Mouse (Mus musculus): ENCODE results near the gene Ifnar1. TPM values are rescaled to one million over a fixed set of nuclear protein-coding genes. Genes with fewer than 3 reads are reported as not detected.

Ifnar1 gene
- polyA plus RNA-seq, 1 experiment from 2014 or later = 63.0 TPM

DNA sequence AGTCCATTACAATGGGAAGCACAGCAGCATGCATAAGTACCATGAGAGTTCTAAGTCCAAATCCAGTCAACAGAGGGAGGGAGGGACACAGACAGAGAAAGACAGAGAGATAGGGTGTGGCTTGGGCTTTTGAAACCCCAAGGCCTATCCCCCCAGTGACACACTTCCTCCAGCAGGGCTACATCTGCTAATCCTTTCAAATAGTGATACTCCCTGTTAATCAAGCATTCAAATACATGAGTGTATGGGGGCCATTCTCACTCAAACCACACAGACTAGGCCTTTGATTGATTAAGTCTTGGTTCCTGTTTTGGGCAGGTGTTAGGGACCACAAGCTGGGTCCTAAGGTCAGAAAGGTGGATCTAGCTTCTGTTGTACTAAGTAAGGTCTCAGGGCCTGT lies 4.5 kb upstream of the Ifnar1 start:
- no peak overlapping the region for H3K4me2 ChIP-seq
- peaks cover 2% of the 10 kb centered on the region; the same call in 1 of the 2 replicates for H3K4me1 ChIP-seq
- H3K36me3 ChIP-seq = no peaks in the 10 kb centered on the region
- no peak overlapping the region for H3K9ac ChIP-seq
- no peaks in the 10 kb centered on the region for H3K9me3 ChIP-seq
- no peaks in the 10 kb centered on the region for H3K27me3 ChIP-seq
- no peak for ATAC-seq (ENCODE audit: insufficient number of reproducible peaks, insufficient read depth, low FRiP score, low TSS enrichment, low read depth)
- H3K27ac ChIP-seq = no peak overlapping the region
- H3K4me3 ChIP-seq = no peak overlapping the region

GRCm38 (mm10) chr16:91484387-91484786 lies 651 bp upstream of the Ifnar1 start:
- Histone ChIP-seq H3K9me3 (no peaks in the 10 kb centered on the region), H3K9ac (peak overlapping the region; percentile 92), H3K4me2 (peak overlapping the region; percentile 67), H3K4me3 (peak overlapping the region; percentile 85), H3K27me3 (no peaks in the 10 kb centered on the region), H3K27ac (peak overlapping the region; percentile 92), H3K4me1 (peaks cover 15% of the 10 kb centered on the region), H3K36me3 (no peaks in the 10 kb centered on the region; the same call in 1 of the 2 replicates)
- 0 out of 2 replicates have a peak, but pooled peaks have one; percentile 8 for ATAC-seq (ENCODE audit: insufficient number of reproducible peaks, insufficient read depth, low FRiP score, low TSS enrichment, low read depth)
- WGBS = 53% methylated on average over 17 of the region's 17 CpGs

- H3K36me3 ChIP-seq = peaks cover 14% of the 10 kb centered on the region
- peak overlapping the region; percentile 85 for H3K4me3 ChIP-seq
- peaks cover 15% of the 10 kb centered on the region for H3K4me1 ChIP-seq
- no peak for ATAC-seq (ENCODE audit: insufficient number of reproducible peaks, insufficient read depth, low FRiP score, low TSS enrichment, low read depth)
- 39% methylated on average over 5 of the region's 5 CpGs for WGBS
- H3K27ac ChIP-seq = peak overlapping the region; percentile 92
- peak overlapping the region; percentile 67 for H3K4me2 ChIP-seq
- H3K9ac ChIP-seq = peak overlapping the region; percentile 92
- no peaks in the 10 kb centered on the region for H3K27me3 ChIP-seq
- no peaks in the 10 kb centered on the region for H3K9me3 ChIP-seq
Measured at GRCm38 (mm10) chr16:91485841-91486240, 803 bp downstream of the Ifnar1 start.

GRCm38 (mm10) chr16:91488066-91488465 lies 3.0 kb downstream of the Ifnar1 start:
- H3K9ac ChIP-seq = no peak overlapping the region
- no peak overlapping the region for H3K4me2 ChIP-seq
- H3K36me3 ChIP-seq = peaks cover 33% of the 10 kb centered on the region
- H3K4me1 ChIP-seq = peaks cover 15% of the 10 kb centered on the region
- H3K9me3 ChIP-seq = no peaks in the 10 kb centered on the region
- no peak overlapping the region for H3K4me3 ChIP-seq
- no peak overlapping the region for H3K27ac ChIP-seq
- 89% methylated on average over 2 of the region's 2 CpGs for WGBS
- no peak for ATAC-seq (ENCODE audit: insufficient number of reproducible peaks, insufficient read depth, low FRiP score, low TSS enrichment, low read depth)
- H3K27me3 ChIP-seq = no peaks in the 10 kb centered on the region

- Histone ChIP-seq H3K27me3 (no peaks in the 10 kb centered on the region), H3K36me3 (peaks cover 60% of the 10 kb centered on the region), H3K4me1 (peaks cover 11% of the 10 kb centered on the region), H3K27ac (no peak overlapping the region), H3K9me3 (no peaks in the 10 kb centered on the region), H3K9ac (no peak overlapping the region), H3K4me2 (no peak overlapping the region), H3K4me3 (no peak overlapping the region)
- ATAC-seq (ENCODE audit: insufficient number of reproducible peaks, insufficient read depth, low FRiP score, low TSS enrichment, low read depth) = no peak
- WGBS = 90% methylated on average over 4 of the region's 4 CpGs
Measured at GRCm38 (mm10) chr16:91490897-91491296, 5.9 kb downstream of the Ifnar1 start.

GRCm38 (mm10) chr16:91491473-91491872 lies 6.4 kb downstream of the Ifnar1 start:
- H3K9me3 ChIP-seq = no peaks in the 10 kb centered on the region
- WGBS = 90% methylated on average over 3 of the region's 3 CpGs
- H3K36me3 ChIP-seq = peaks cover 65% of the 10 kb centered on the region
- no peak overlapping the region for H3K4me2 ChIP-seq
- no peaks in the 10 kb centered on the region for H3K27me3 ChIP-seq
- no peak overlapping the region for H3K9ac ChIP-seq
- ATAC-seq (ENCODE audit: insufficient number of reproducible peaks, insufficient read depth, low FRiP score, low TSS enrichment, low read depth) = no peak
- no peak overlapping the region for H3K27ac ChIP-seq
- no peak overlapping the region for H3K4me3 ChIP-seq
- peaks cover 5% of the 10 kb centered on the region; the same call in 1 of the 2 replicates for H3K4me1 ChIP-seq

- no peaks in the 10 kb centered on the region for H3K9me3 ChIP-seq
- H3K4me1 ChIP-seq = no peaks in the 10 kb centered on the region
- H3K27me3 ChIP-seq = no peaks in the 10 kb centered on the region
- no peak overlapping the region for H3K27ac ChIP-seq
- H3K36me3 ChIP-seq = peaks cover 94% of the 10 kb centered on the region
- H3K9ac ChIP-seq = no peak overlapping the region
- no peak for ATAC-seq (ENCODE audit: insufficient number of reproducible peaks, insufficient read depth, low FRiP score, low TSS enrichment, low read depth)
- H3K4me3 ChIP-seq = no peak overlapping the region
- 91% methylated on average over 4 of the region's 4 CpGs for WGBS
- H3K4me2 ChIP-seq = no peak overlapping the region
Measured at GRCm38 (mm10) chr16:91495501-91495900, 10.5 kb downstream of the Ifnar1 start.

- Histone ChIP-seq H3K4me1 (no peaks in the 10 kb centered on the region), H3K36me3 (peaks cover 94% of the 10 kb centered on the region), H3K27ac (no peak overlapping the region), H3K4me2 (no peak overlapping the region), H3K9ac (no peak overlapping the region), H3K27me3 (no peaks in the 10 kb centered on the region), H3K9me3 (no peaks in the 10 kb centered on the region), H3K4me3 (no peak overlapping the region)
- 92% methylated on average over 17 of the region's 17 CpGs for WGBS
- ATAC-seq (ENCODE audit: insufficient number of reproducible peaks, insufficient read depth, low FRiP score, low TSS enrichment, low read depth) = no peak
Measured at GRCm38 (mm10) chr16:91496206-91496605, 11.2 kb downstream of the Ifnar1 start.

- no peak overlapping the region for H3K27ac ChIP-seq
- no peaks in the 10 kb centered on the region for H3K9me3 ChIP-seq
- H3K4me3 ChIP-seq = no peak overlapping the region
- H3K4me1 ChIP-seq = no peaks in the 10 kb centered on the region
- WGBS = 94% methylated on average over 3 of the region's 3 CpGs
- H3K27me3 ChIP-seq = no peaks in the 10 kb centered on the region
- H3K4me2 ChIP-seq = no peak overlapping the region
- H3K36me3 ChIP-seq = peaks cover 94% of the 10 kb centered on the region
- H3K9ac ChIP-seq = no peak overlapping the region
- ATAC-seq (ENCODE audit: insufficient number of reproducible peaks, insufficient read depth, low FRiP score, low TSS enrichment, low read depth) = no peak
Measured at GRCm38 (mm10) chr16:91496766-91497165, 11.7 kb downstream of the Ifnar1 start.

GRCm38 (mm10) chr16:91498041-91498440 lies 13.0 kb downstream of the Ifnar1 start:
- H3K9ac ChIP-seq = no peak overlapping the region
- no peaks in the 10 kb centered on the region for H3K4me1 ChIP-seq
- H3K27ac ChIP-seq = no peak overlapping the region
- 92% methylated on average over 7 of the region's 7 CpGs for WGBS
- peaks cover 90% of the 10 kb centered on the region for H3K36me3 ChIP-seq
- no peaks in the 10 kb centered on the region for H3K9me3 ChIP-seq
- H3K27me3 ChIP-seq = no peaks in the 10 kb centered on the region
- ATAC-seq (ENCODE audit: insufficient number of reproducible peaks, insufficient read depth, low FRiP score, low TSS enrichment, low read depth) = no peak
- no peak overlapping the region for H3K4me3 ChIP-seq
- no peak overlapping the region for H3K4me2 ChIP-seq

- Histone ChIP-seq H3K27me3 (no peaks in the 10 kb centered on the region), H3K4me1 (no peaks in the 10 kb centered on the region), H3K4me2 (no peak overlapping the region), H3K36me3 (peaks cover 79% of the 10 kb centered on the region), H3K9me3 (no peaks in the 10 kb centered on the region), H3K27ac (no peak overlapping the region), H3K9ac (no peak overlapping the region), H3K4me3 (no peak overlapping the region)
- ATAC-seq (ENCODE audit: insufficient number of reproducible peaks, insufficient read depth, low FRiP score, low TSS enrichment, low read depth) = no peak
- WGBS = 95% methylated on average over 7 of the region's 7 CpGs
Measured at GRCm38 (mm10) chr16:91504701-91505100, 19.7 kb downstream of the Ifnar1 start.

- 89% methylated on average over 15 of the region's 15 CpGs for WGBS
Measured at GRCm38 (mm10) chr16:91505116-91505601, 20.1 kb downstream of the Ifnar1 start.

More at GRCm38 (mm10) chr16:91505116-91505601, 20.1 kb downstream of the Ifnar1 start:
- Histone ChIP-seq H3K9ac (no peak overlapping the region), H3K4me3 (no peak overlapping the region), H3K27me3 (no peaks in the 10 kb centered on the region), H3K27ac (no peak overlapping the region), H3K9me3 (no peaks in the 10 kb centered on the region), H3K36me3 (peaks cover 79% of the 10 kb centered on the region), H3K4me2 (no peak overlapping the region), H3K4me1 (no peaks in the 10 kb centered on the region)
- no peak for ATAC-seq (ENCODE audit: insufficient number of reproducible peaks, insufficient read depth, low FRiP score, low TSS enrichment, low read depth)
